Mouse (Mus musculus): ENCODE results near the gene Mgst2.

GRCm38 (mm10) chr3:51726257-51726656 lies 66.1 kb downstream of the Mgst2 start:
- no peak for TF ChIP-seq CTCF (conservative IDR thresholded peaks at IDR 0.05; ENCODE audit: low read length)
- TF ChIP-seq POU5F1 (IDR thresholded peaks at IDR 0.05; ENCODE audit: borderline replicate concordance, low read length) = no peak

Data from E14TG2a.4 (cell line).